ENCODE assay signal across 9 mouse cellular contexts in genomic region chr3:148336091-148336511, GRCm38 (mm10).
DNase-seq lines count a peak whose midpoint lies in the region; ATAC-seq lines count a peak whose summit lies in the region.
"Had no signal": no experiment of that assay in that cellular context is flagged by ENCODE, and none has a peak within 500 bp of the region (broad histone marks: within the 10 kb centered on the region; RNA-seq: fewer than 3 reads in every experiment).

No protein-coding gene starts in this region.

- WGBS in intestine, embryonic 14.5 days, result 18% methylated on average over 14 of the region's 15 CpGs
- WGBS in lung, embryonic 16.5 days, result 13% methylated on average over 15 of the region's 15 CpGs
- WGBS in forebrain, embryonic 13.5 days, result 81% methylated on average over 15 of the region's 15 CpGs

- DNase-seq in adrenal gland, postnatal 14 days, result peak; percentile 9
- DNase-seq in embryo, embryonic 9.5 days (ENCODE audit: extremely low spot score), result peak; percentile 43
- DNase-seq in intestine, embryonic 14.5 days (ENCODE audit: low spot score), result peak; percentile 56
- no peak for DNase-seq in urinary bladder, postnatal 10 days (ENCODE audit: low spot score)
- no peak for DNase-seq in urinary bladder, postnatal 25 days (ENCODE audit: low spot score)
- no peak for DNase-seq in right cerebral cortex, postnatal 4 days

- no peak overlapping the region for H3K27ac ChIP-seq in intestine, embryonic 14.5 days (ENCODE audit: low read depth)
- H3K27ac ChIP-seq in lung, embryonic 16.5 days (ENCODE audit: low read length), result no peak overlapping the region
- no peak overlapping the region for H3K27ac ChIP-seq in forebrain, embryonic 13.5 days

- H3K4me2 ChIP-seq in intestine, embryonic 14.5 days (ENCODE audit: low read length), result peak overlapping the region; percentile 22; the same call in 1 of the 2 replicates
- peak overlapping the region; percentile 47 for H3K4me2 ChIP-seq in lung, embryonic 16.5 days (ENCODE audit: low read depth, low read length)
- H3K4me2 ChIP-seq in forebrain, embryonic 13.5 days, result no peak overlapping the region

- H3K9ac ChIP-seq in intestine, embryonic 14.5 days (ENCODE audit: low read length), result no peak overlapping the region
- no peak overlapping the region for H3K9ac ChIP-seq in lung, embryonic 16.5 days (ENCODE audit: low read length)
- no peak overlapping the region for H3K9ac ChIP-seq in forebrain, embryonic 13.5 days

- no peak overlapping the region for H3K4me3 ChIP-seq in intestine, embryonic 14.5 days (ENCODE audit: low read depth, low read length)
- H3K4me3 ChIP-seq in lung, embryonic 16.5 days (ENCODE audit: low read length), result 0 out of 2 replicates have a peak overlapping the region, but pooled peaks have one; percentile 9
- no peak overlapping the region for H3K4me3 ChIP-seq in forebrain, embryonic 13.5 days
- H3K4me3 ChIP-seq: myocyte had no signal

- peaks cover 7% of the 10 kb centered on the region; the same call in 1 of the 2 replicates for H3K4me1 ChIP-seq in intestine, embryonic 14.5 days (replicated peaks; ENCODE audit: control insufficient read depth, insufficient read depth, low read length)
- peaks cover 6% of the 10 kb centered on the region; the same call in 1 of the 2 replicates for H3K4me1 ChIP-seq in lung, embryonic 16.5 days (replicated peaks; ENCODE audit: control insufficient read depth, insufficient read depth, low read length)
- no peaks in the 10 kb centered on the region for H3K4me1 ChIP-seq in forebrain, embryonic 13.5 days

- ATAC-seq in intestine, embryonic 14.5 days (replicated peaks; ENCODE audit: low FRiP score, low TSS enrichment, low read depth), result no peak
- ATAC-seq in lung, embryonic 16.5 days (ENCODE audit: low read depth), result peak; percentile 70; the same call in 1 of the 2 replicates
- ATAC-seq in forebrain, embryonic 13.5 days, result no peak

- no peaks in the 10 kb centered on the region for H3K27me3 ChIP-seq in intestine, embryonic 14.5 days (replicated peaks; ENCODE audit: control insufficient read depth, insufficient read depth, low read length)
- H3K27me3 ChIP-seq in lung, embryonic 16.5 days (ENCODE audit: control insufficient read depth, insufficient read depth, low read depth, low read length), result no peaks in the 10 kb centered on the region
- H3K27me3 ChIP-seq in forebrain, embryonic 13.5 days, result no peaks in the 10 kb centered on the region

- H3K36me3 ChIP-seq in intestine, embryonic 14.5 days (ENCODE audit: control insufficient read depth, insufficient read depth, low read length), result no peaks in the 10 kb centered on the region
- H3K36me3 ChIP-seq in lung, embryonic 16.5 days (ENCODE audit: control insufficient read depth, insufficient read depth, low read length), result no peaks in the 10 kb centered on the region
- no peaks in the 10 kb centered on the region for H3K36me3 ChIP-seq in forebrain, embryonic 13.5 days (ENCODE audit: poor library complexity, severe bottlenecking)

- H3K9me3 ChIP-seq in intestine, embryonic 14.5 days (ENCODE audit: control insufficient read depth, low read length), result no peaks in the 10 kb centered on the region
- H3K9me3 ChIP-seq in lung, embryonic 16.5 days (ENCODE audit: control insufficient read depth, low read length), result no peaks in the 10 kb centered on the region
- no peaks in the 10 kb centered on the region for H3K9me3 ChIP-seq in forebrain, embryonic 13.5 days (replicated peaks)

Comparison
In these comparisons a context has a peak if more than half of its experiments do, and no peak if none do; other contexts are left out.
1. DNase-seq: peak in adrenal gland, postnatal 14 days (single experiment), embryo, embryonic 9.5 days (single experiment) and intestine, embryonic 14.5 days (single experiment); none in urinary bladder, postnatal 10 days (single experiment), urinary bladder, postnatal 25 days (single experiment) and right cerebral cortex, postnatal 4 days (single experiment).